10 mouse cellular contexts compared by ENCODE assay signal in genomic region chr7:141429840-141430584, GRCm38 (mm10). TPM values are rescaled to one million over a fixed set of nuclear protein-coding genes. Genes with fewer than 3 reads are reported as not detected.
DNase-seq lines count a peak whose midpoint lies in the region; ATAC-seq and TF ChIP-seq lines count a peak whose summit lies in the region.
"Had no signal": no experiment of that assay in that cellular context is flagged by ENCODE, and none has a peak within 500 bp of the region (broad histone marks: within the 10 kb centered on the region; RNA-seq: fewer than 3 reads in every experiment).

No protein-coding gene starts in this region.

- H3K27me3 ChIP-seq in intestine, embryonic 14.5 days (replicated peaks; ENCODE audit: control insufficient read depth, insufficient read depth, low read length), result no peaks in the 10 kb centered on the region
- no peaks in the 10 kb centered on the region for H3K27me3 ChIP-seq in intestine, postnatal 0 days (replicated peaks; ENCODE audit: control insufficient read depth, insufficient read depth, low read length)
- H3K27me3 ChIP-seq in forebrain, embryonic 15.5 days, result no peaks in the 10 kb centered on the region
- no peaks in the 10 kb centered on the region for H3K27me3 ChIP-seq in limb, embryonic 14.5 days (ENCODE audit: control insufficient read depth, insufficient read depth, low read length)

- H3K9me3 ChIP-seq in intestine, embryonic 14.5 days (ENCODE audit: control insufficient read depth, low read length), result no peaks in the 10 kb centered on the region
- no peaks in the 10 kb centered on the region for H3K9me3 ChIP-seq in intestine, postnatal 0 days (ENCODE audit: control insufficient read depth)
- H3K9me3 ChIP-seq in forebrain, embryonic 15.5 days, result no peaks in the 10 kb centered on the region
- H3K9me3 ChIP-seq in limb, embryonic 14.5 days (ENCODE audit: control insufficient read depth, low read length), result no peaks in the 10 kb centered on the region

- no peak for TF ChIP-seq CTCF in intestine, postnatal 0 days (IDR thresholded peaks at IDR 0.05; ENCODE audit: low read depth)

- no peak overlapping the region for H3K9ac ChIP-seq in intestine, embryonic 14.5 days (ENCODE audit: low read length)
- H3K9ac ChIP-seq in intestine, postnatal 0 days (ENCODE audit: low read depth, low read length), result no peak overlapping the region
- H3K9ac ChIP-seq in forebrain, embryonic 15.5 days (replicated peaks), result peak overlapping the region; percentile 71; the same call in 1 of the 2 replicates
- peak overlapping the region; percentile 40; the same call in 1 of the 2 replicates for H3K9ac ChIP-seq in limb, embryonic 14.5 days (ENCODE audit: low read depth, low read length, severe bottlenecking)

- DNase-seq in intestine, embryonic 14.5 days (ENCODE audit: low spot score), result no peak
- peak; percentile 77 for DNase-seq in cerebellum, adult 9-11 months
- no peak for DNase-seq in limb, embryonic 14.5 days (ENCODE audit: low spot score)
- no peak for DNase-seq in frontal cortex, adult 2 months (ENCODE audit: extremely low spot score in 1 of 2, low spot score in 1 of 2)
- DNase-seq in layer of hippocampus, postnatal 10 days (ENCODE audit: low spot score in 2 of 2), result no peak
- DNase-seq in spleen, adult 12 weeks (ENCODE audit: low spot score), result no peak
- DNase-seq: lung, adult 2 months had no signal

- H3K4me1 ChIP-seq in intestine, embryonic 14.5 days (replicated peaks; ENCODE audit: control insufficient read depth, insufficient read depth, low read length), result peaks cover 14% of the 10 kb centered on the region
- peaks cover 7% of the 10 kb centered on the region; the same call in 1 of the 2 replicates for H3K4me1 ChIP-seq in intestine, postnatal 0 days (replicated peaks; ENCODE audit: control insufficient read depth, insufficient read depth, low read length)
- peaks cover 46% of the 10 kb centered on the region for H3K4me1 ChIP-seq in forebrain, embryonic 15.5 days
- peaks cover 17% of the 10 kb centered on the region for H3K4me1 ChIP-seq in limb, embryonic 14.5 days (ENCODE audit: control insufficient read depth, insufficient read depth, low read length)

- peak overlapping the region; percentile 29 for H3K4me2 ChIP-seq in intestine, embryonic 14.5 days (ENCODE audit: low read length)
- H3K4me2 ChIP-seq in intestine, postnatal 0 days (replicated peaks; ENCODE audit: low read depth), result no peak overlapping the region
- peak overlapping the region; percentile 88 for H3K4me2 ChIP-seq in forebrain, embryonic 15.5 days (replicated peaks)
- peak overlapping the region; percentile 39 for H3K4me2 ChIP-seq in limb, embryonic 14.5 days (replicated peaks; ENCODE audit: low read depth, low read length, severe bottlenecking)

- WGBS in intestine, embryonic 14.5 days, result 61% methylated on average over 9 of the region's 9 CpGs
- WGBS in intestine, postnatal 0 days, result 61% methylated on average over 9 of the region's 9 CpGs
- 62% methylated on average over 9 of the region's 9 CpGs for WGBS in forebrain, embryonic 15.5 days
- WGBS in limb, embryonic 14.5 days, result 61% methylated on average over 9 of the region's 9 CpGs

- TF ChIP-seq POLR2A in limb, embryonic 14.5 days (IDR thresholded peaks at IDR 0.05; ENCODE audit: borderline replicate concordance, extremely low read depth, insufficient read depth, insufficient read length), result no peak

- no peak for ATAC-seq in intestine, embryonic 14.5 days (replicated peaks; ENCODE audit: low FRiP score, low TSS enrichment, low read depth)
- no peak for ATAC-seq in intestine, postnatal 0 days
- no peak for ATAC-seq in forebrain, embryonic 15.5 days (replicated peaks)
- ATAC-seq in limb, embryonic 14.5 days (ENCODE audit: low FRiP score, low read depth), result no peak

- H3K4me3 ChIP-seq in intestine, embryonic 14.5 days (ENCODE audit: low read depth, low read length), result no peak overlapping the region
- no peak overlapping the region for H3K4me3 ChIP-seq in intestine, postnatal 0 days (ENCODE audit: low read depth, low read length)
- H3K4me3 ChIP-seq in forebrain, embryonic 15.5 days, result peak overlapping the region; percentile 53
- H3K4me3 ChIP-seq in limb, embryonic 14.5 days (replicated peaks; ENCODE audit: low read length), result no peak overlapping the region

- peaks cover 37% of the 10 kb centered on the region for H3K36me3 ChIP-seq in intestine, embryonic 14.5 days (ENCODE audit: control insufficient read depth, insufficient read depth, low read length)
- H3K36me3 ChIP-seq in intestine, postnatal 0 days (ENCODE audit: control insufficient read depth, insufficient read depth), result peaks cover 39% of the 10 kb centered on the region
- H3K36me3 ChIP-seq in forebrain, embryonic 15.5 days, result peaks cover 22% of the 10 kb centered on the region
- peaks cover 39% of the 10 kb centered on the region for H3K36me3 ChIP-seq in limb, embryonic 14.5 days (ENCODE audit: control insufficient read depth, insufficient read depth, low read length)

- no peak overlapping the region for H3K27ac ChIP-seq in intestine, embryonic 14.5 days (ENCODE audit: low read depth)
- H3K27ac ChIP-seq in intestine, postnatal 0 days (ENCODE audit: low read depth, low read length), result no peak overlapping the region
- H3K27ac ChIP-seq in forebrain, embryonic 15.5 days (replicated peaks), result peak overlapping the region; percentile 70
- H3K27ac ChIP-seq in limb, embryonic 14.5 days (replicated peaks; ENCODE audit: low read depth, low read length), result no peak overlapping the region

RNA-seq across cellular contexts. Expression of gene Cend1, which starts 0.7 kb away (rescaled TPM):
- 1.5 and 1.8 TPM in 2 replicates for polyA plus RNA-seq in intestine, embryonic 14.5 days (2014; fragmentation: Nextera tagmentation; extraction: Ambion mirVana)
- 2.7 and 3.3 TPM in 2 replicates for polyA plus RNA-seq in intestine, postnatal 0 days (2015; fragmentation: Nextera tagmentation; extraction: Ambion mirVana)
- polyA plus RNA-seq in forebrain, embryonic 15.5 days (2015; fragmentation: Nextera tagmentation; extraction: Ambion mirVana), result 47.0 and 50.4 TPM in 2 replicates
- polyA plus RNA-seq in limb, embryonic 14.5 days (2012; rRNA removed), result 1.8 TPM in 2 replicates
- 0.66 and 0.75 TPM in 2 replicates for polyA plus RNA-seq in limb, embryonic 14.5 days (2014; fragmentation: Nextera tagmentation; extraction: Ambion mirVana)
- 204 and 235 TPM in 2 replicates for polyA plus RNA-seq in frontal cortex, adult 2 months (2012; rRNA removed)
- 100 to 1,000 TPM; 259 to 281 TPM for total RNA-seq in layer of hippocampus, postnatal 10 days (2021)
- total RNA-seq: MEL had no signal

RNA-seq across cellular contexts. Expression of gene Slc25a22, which starts 7.7 kb away (rescaled TPM):
- 34.7 and 35.3 TPM in 2 replicates for polyA plus RNA-seq in intestine, embryonic 14.5 days (2014; fragmentation: Nextera tagmentation; extraction: Ambion mirVana)
- polyA plus RNA-seq in intestine, postnatal 0 days (2015; fragmentation: Nextera tagmentation; extraction: Ambion mirVana), result 65.8 and 67.7 TPM in 2 replicates
- polyA plus RNA-seq in forebrain, embryonic 15.5 days (2015; fragmentation: Nextera tagmentation; extraction: Ambion mirVana), result 83.1 and 86.3 TPM in 2 replicates
- 75.1 and 104 TPM in 2 replicates for polyA plus RNA-seq in limb, embryonic 14.5 days (2012; rRNA removed)
- polyA plus RNA-seq in limb, embryonic 14.5 days (2014; fragmentation: Nextera tagmentation; extraction: Ambion mirVana), result 22.8 and 32.2 TPM in 2 replicates
- polyA plus RNA-seq in frontal cortex, adult 2 months (2012; rRNA removed), result 227 and 251 TPM in 2 replicates
- total RNA-seq in layer of hippocampus, postnatal 10 days (2021), result 100 to 1,000 TPM; 281 to 341 TPM

RNA-seq across cellular contexts. Expression of gene Pidd1, which starts 13.8 kb away (rescaled TPM):
- 10.6 and 11.5 TPM in 2 replicates for polyA plus RNA-seq in intestine, embryonic 14.5 days (2014; fragmentation: Nextera tagmentation; extraction: Ambion mirVana)
- polyA plus RNA-seq in intestine, postnatal 0 days (2015; fragmentation: Nextera tagmentation; extraction: Ambion mirVana), result 1.4 and 1.6 TPM in 2 replicates
- 7.8 and 9.5 TPM in 2 replicates for polyA plus RNA-seq in forebrain, embryonic 15.5 days (2015; fragmentation: Nextera tagmentation; extraction: Ambion mirVana)
- polyA plus RNA-seq in limb, embryonic 14.5 days (2012; rRNA removed), result 25.0 and 43.0 TPM in 2 replicates
- 6.9 and 8.2 TPM in 2 replicates for polyA plus RNA-seq in limb, embryonic 14.5 days (2014; fragmentation: Nextera tagmentation; extraction: Ambion mirVana)
- 3.3 and 3.5 TPM in 2 replicates for polyA plus RNA-seq in frontal cortex, adult 2 months (2012; rRNA removed)
- total RNA-seq in layer of hippocampus, postnatal 10 days (2021), result 1 to 10 TPM; 2.1 to 3.8 TPM

RNA-seq across cellular contexts. Expression of gene Gatd1, which starts 16.1 kb away (rescaled TPM):
- polyA plus RNA-seq in intestine, embryonic 14.5 days (2014; fragmentation: Nextera tagmentation; extraction: Ambion mirVana), result 49.2 and 56.2 TPM in 2 replicates
- polyA plus RNA-seq in intestine, postnatal 0 days (2015; fragmentation: Nextera tagmentation; extraction: Ambion mirVana), result 34.3 and 37.1 TPM in 2 replicates
- polyA plus RNA-seq in forebrain, embryonic 15.5 days (2015; fragmentation: Nextera tagmentation; extraction: Ambion mirVana), result 62.2 and 64.2 TPM in 2 replicates
- 92.3 and 108 TPM in 2 replicates for polyA plus RNA-seq in limb, embryonic 14.5 days (2012; rRNA removed)
- polyA plus RNA-seq in limb, embryonic 14.5 days (2014; fragmentation: Nextera tagmentation; extraction: Ambion mirVana), result 49.0 and 51.2 TPM in 2 replicates
- 49.9 and 55.6 TPM in 2 replicates for polyA plus RNA-seq in frontal cortex, adult 2 months (2012; rRNA removed)
- total RNA-seq in layer of hippocampus, postnatal 10 days (2021), result 10 to 100 TPM; 34.4 to 39.3 TPM

RNA-seq across cellular contexts. Expression of gene Rplp2, which starts 17.2 kb away (rescaled TPM):
- polyA plus RNA-seq in intestine, embryonic 14.5 days (2014; fragmentation: Nextera tagmentation; extraction: Ambion mirVana), result 1,554 and 1,709 TPM in 2 replicates
- 968 and 992 TPM in 2 replicates for polyA plus RNA-seq in intestine, postnatal 0 days (2015; fragmentation: Nextera tagmentation; extraction: Ambion mirVana)
- polyA plus RNA-seq in forebrain, embryonic 15.5 days (2015; fragmentation: Nextera tagmentation; extraction: Ambion mirVana), result 820 and 834 TPM in 2 replicates
- 909 and 1,375 TPM in 2 replicates for polyA plus RNA-seq in limb, embryonic 14.5 days (2012; rRNA removed)
- polyA plus RNA-seq in limb, embryonic 14.5 days (2014; fragmentation: Nextera tagmentation; extraction: Ambion mirVana), result 1,364 and 1,396 TPM in 2 replicates
- polyA plus RNA-seq in frontal cortex, adult 2 months (2012; rRNA removed), result 556 and 592 TPM in 2 replicates
- total RNA-seq in layer of hippocampus, postnatal 10 days (2021), result 100 to 1,000 TPM; 648 to 721 TPM

Comparison
In these comparisons a context has a peak if more than half of its experiments do, and no peak if none do; other contexts are left out.
1. H3K9ac ChIP-seq: peak in forebrain, embryonic 15.5 days (single experiment) and limb, embryonic 14.5 days (single experiment); none in intestine, embryonic 14.5 days (single experiment) and intestine, postnatal 0 days (single experiment).
2. RNA of gene Cend1, which starts 0.7 kb away (polyA plus RNA-seq): 204 to 235 TPM in frontal cortex, adult 2 months and 47.0 to 50.4 TPM in forebrain, embryonic 15.5 days; 2.7 to 3.3 TPM in intestine, postnatal 0 days, 0.66 to 1.8 TPM in limb, embryonic 14.5 days and 1.5 to 1.8 TPM in intestine, embryonic 14.5 days; every median in the first group is over 10 times any median in the second.